Mouse (Mus musculus): ENCODE measurements around the gene Depdc1b. TPM values are rescaled to one million over a fixed set of nuclear protein-coding genes. Genes with fewer than 3 reads are reported as not detected.

Gene Depdc1b
- total RNA-seq (2021) = under 1 TPM; 0.22 to 0.46 TPM

DNA sequence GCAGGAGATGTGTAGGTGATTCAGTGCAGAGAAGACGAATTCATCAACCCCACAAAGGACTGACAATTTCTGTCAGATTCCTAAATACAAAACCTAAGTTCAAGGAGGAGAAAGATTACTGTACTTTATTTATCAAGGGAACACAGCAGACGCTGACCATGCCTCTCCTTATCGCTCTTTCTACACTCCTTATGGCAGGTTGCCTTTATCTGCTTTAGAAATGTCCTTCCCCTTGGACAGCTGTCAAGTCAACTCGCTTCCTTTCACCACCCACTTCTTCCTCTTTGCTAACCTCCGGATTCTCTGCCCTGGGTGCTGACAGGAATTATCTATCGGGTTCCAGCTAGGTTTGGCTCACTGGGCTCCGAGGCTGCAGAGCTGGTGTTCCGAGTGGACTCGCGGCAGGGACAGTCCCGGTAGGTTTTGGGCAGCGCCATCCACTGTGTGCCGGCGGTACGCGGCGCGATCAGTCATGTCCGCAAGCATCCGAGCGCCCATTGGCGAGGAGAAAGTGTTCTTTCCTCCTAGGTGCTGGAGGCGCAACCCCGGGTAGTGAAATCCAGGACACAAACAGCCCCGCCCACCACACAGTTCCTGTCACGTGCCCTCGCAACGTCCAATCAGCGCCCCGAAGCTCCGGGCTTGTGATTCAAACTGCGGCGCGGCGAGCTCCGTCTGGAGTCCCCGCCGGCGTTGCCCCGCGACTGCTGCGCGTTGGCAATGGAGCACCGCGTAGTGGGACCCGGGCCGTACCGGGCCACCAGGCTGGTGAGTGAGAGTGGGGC is at the start of gene Depdc1b:
TSS of gene Depdc1b (plus strand) at position 631 of the 785 bp plus-strand sequence.
- intact Hi-C loops (cut with DNase I) = loop anchor here (1.0 kb wide), 1 partner anchor 102 kb away; the partner anchor contains the start of gene Elovl7
- peak; percentile 93 to 94 for DNase-seq

DNA sequence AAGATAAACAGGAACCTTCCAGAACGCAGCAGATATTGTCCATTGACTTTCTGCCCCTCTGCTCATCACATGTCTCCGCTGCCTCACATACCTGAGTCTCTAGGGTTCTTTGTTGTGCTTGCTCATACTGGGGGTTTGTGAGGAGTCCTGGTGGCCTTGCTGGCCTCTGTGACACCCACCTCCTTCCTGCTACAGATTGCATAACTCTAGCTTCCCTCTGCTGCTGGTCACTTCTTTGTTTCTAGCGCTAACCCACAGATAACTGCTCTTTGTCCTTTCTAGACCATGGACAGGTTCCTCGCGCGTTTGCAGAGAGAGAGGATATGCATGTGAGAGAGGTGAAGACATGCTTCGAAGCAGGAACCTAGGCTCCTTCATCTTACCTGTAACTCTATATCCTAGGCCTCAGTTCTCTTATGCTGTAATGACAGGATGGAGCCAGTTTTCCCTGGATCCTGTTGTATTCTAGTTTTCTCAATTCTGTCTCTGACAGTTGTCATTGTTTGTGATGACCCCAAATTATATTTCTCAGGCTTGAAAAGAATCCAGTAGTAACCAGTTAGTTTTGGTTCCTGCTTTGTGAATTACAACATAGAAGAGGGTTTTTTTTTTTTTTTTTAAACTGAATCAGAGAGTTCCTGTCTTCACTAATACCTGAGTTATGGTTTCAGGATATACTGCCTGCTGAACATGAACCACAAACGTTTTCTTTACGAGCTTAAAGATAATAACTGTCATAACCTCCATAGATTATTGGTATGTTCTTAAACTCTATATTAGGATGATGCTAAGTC is 48.1 kb upstream of the Depdc1b start:
- no peak for DNase-seq
- intact Hi-C loops (cut with DNase I) = no loop called here

DNA sequence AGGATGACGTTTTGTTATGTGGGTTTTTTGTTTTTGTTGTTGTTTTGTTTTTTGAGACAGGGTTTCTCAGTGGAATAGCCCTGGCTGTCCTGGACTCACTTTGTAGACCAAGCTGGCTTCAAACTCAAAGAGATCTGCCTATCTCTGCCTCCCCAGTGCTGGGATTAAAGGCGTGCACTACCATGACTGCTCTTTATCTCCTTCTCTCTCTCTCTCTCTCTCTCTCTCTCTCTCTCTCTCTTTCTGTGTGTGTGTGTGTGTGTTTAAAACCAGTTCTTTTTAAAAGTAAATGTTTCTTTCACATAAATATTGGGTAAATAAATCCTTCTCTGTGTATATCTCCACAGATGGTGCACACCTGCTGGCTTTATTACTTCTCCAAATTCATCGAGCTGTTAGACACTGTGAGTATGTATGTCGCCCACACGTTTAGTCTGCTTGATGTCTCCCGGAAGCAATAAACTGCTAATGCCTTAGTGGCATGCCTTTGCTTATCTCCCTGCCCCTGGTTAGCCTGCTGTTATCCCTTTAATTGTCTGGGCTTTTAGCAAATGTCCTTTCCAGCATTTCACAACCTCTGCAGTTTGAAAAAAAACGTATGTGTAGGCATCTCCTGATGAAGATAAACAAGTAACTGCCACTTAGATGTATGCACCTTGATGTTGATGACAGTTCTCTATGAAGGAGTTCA is 44.5 kb upstream of the Depdc1b start:
- intact Hi-C loops (cut with DNase I) = loop anchor here (5.0 kb wide), 1 partner anchor 51 kb away; no protein-coding TSS in a partner anchor
- no peak for DNase-seq

DNA sequence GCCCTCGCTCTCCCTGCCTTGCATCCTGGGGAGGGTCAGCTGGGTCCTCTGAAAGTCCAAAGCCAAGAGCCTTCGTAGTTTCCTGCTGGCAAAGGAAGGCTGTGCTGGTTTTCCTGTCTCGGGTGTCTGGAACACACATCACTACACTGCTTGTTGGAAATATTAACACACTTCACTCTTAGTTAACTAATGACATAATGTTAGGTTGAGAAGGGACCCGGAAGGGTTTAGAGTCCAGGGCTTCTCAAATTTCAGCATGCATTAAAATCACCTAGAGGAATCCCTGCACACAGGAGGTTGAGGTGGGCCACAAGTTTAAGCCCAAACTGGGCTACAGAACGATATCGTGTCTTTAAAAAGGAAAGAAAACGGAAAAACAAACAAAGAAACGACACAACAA is 43.8 kb upstream of the Depdc1b start:
- intact Hi-C loops (cut with DNase I) = loop anchor here (5.0 kb wide), 1 partner anchor 50 kb away; no protein-coding TSS in a partner anchor

DNA sequence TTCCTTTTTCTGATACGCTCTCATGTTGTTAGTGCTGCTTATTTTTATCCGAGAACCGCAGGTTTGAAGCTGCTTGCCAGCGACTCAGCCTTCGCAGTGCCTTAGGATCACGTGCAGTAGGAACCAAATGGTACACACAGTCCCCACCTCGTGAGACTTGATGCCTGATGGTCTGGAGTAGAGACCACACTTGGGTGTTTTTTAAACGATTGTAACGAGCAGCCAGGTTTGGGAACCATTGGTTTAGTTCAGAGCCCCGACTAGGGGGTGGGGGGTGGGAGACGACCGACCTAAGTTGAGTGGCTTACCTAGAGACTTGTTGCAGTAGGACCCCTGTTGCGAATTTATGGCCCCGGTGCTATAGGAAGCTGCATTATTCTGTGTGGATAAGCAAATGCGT is 43.1 kb upstream of the Depdc1b start:
- intact Hi-C loops (cut with DNase I) = loop anchor here (5.0 kb wide), 1 partner anchor 49 kb away; no protein-coding TSS in a partner anchor
- no peak for DNase-seq

More for the DNA sequence above, 43.8 kb upstream of the Depdc1b start:
- DNase-seq = no peak

DNA sequence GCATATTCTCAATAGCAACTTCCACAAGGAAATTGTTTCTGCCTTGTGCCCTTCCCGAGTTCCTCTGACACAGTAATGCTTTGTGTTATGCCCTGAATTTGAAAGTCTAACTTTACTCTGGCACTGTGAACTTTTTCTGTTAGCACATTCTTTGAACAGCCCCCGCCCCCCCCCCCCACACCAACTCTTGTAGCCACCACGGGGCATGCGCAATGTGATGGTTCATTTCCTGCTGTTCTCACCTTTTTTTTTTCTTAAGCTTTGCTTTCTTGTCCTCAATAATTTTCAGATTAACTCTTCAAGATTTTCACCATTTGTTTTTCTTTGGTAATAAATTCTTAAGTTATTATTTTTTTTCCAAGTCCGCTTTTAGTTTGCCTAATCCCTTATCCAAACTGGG is 42.7 kb upstream of the Depdc1b start:
- no peak for DNase-seq
- intact Hi-C loops (cut with DNase I) = loop anchor here (5.0 kb wide), 1 partner anchor 49 kb away; no protein-coding TSS in a partner anchor

DNA sequence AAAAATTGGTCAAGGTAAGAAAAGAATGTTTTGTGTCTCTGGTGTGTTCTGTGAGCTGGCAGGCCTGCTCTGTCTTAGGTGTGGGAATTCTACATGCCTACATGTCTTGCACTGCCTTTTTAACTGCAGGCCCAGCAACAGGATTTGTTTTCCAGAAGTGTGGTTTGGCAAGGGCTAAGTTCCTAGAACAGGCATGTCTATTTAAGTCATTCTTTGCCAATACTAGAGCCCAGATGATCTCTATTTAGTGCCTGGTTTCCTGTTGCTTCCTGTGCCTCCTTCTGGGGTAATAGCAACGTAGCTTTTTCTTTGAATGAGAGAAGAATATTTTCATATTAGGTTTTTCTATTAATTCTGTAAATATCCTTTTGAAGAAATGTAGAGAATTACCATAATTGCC is 39.6 kb upstream of the Depdc1b start:
- DNase-seq = no peak
- intact Hi-C loops (cut with DNase I) = no loop called here

DNA sequence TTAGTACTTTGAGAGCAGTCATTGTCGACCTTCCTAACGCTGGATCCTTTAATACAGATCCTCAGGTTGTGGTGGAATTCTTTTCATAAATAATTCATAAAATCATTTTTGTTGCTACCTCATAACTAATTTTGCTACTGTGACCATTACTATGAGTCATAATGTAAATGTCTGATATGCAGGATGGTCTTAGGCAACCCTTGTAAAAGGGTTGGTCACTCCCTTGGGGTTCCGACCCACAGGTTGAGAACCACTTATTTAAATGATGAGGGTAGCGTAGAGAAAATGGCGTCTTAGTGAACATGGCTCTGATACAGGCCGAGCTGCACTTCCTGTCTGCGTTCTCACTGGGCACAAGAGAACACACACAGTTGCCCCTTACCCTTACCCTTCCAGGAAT is 38.8 kb upstream of the Depdc1b start:
- intact Hi-C loops (cut with DNase I) = no loop called here
- DNase-seq = no peak

DNA sequence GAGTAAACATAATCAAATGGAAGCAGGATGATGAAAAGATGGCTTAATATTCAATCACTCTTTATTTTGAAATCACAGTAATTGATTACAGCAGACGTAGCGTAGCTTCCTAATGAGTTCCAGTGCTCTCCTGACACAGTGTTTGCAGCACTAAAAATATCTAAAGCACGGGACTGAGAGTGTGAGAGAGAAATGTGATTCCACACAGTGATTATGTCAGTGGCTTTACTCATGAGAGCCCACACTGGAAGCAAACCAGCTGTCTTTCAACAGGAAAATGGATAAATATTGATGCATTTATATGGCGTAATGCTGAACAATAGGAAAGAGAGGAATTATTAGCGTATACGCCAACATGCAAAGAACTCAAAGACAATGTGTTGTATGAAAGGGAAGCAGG is 37.5 kb upstream of the Depdc1b start:
- no peak for DNase-seq
- intact Hi-C loops (cut with DNase I) = no loop called here

DNA sequence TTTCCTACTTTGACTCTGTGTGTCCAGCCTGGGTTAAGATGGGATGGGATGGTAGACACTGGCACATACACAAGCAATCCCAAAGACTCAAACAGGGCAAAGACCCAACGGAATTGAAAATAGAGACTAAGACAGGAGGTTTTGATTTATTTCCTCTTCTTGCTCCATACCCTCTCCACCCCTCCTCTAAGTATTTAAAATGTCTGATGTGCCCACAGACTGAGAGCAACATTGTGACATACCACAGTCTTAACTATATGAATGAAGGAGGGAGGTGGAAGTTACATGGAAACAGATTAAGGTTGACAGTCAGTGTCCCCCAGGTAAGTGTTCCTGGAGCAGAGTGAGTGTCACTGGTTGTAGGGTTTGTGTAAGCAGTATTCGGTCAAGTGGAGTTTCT is 31.8 kb upstream of the Depdc1b start:
- DNase-seq = no peak
- intact Hi-C loops (cut with DNase I) = no loop called here

DNA sequence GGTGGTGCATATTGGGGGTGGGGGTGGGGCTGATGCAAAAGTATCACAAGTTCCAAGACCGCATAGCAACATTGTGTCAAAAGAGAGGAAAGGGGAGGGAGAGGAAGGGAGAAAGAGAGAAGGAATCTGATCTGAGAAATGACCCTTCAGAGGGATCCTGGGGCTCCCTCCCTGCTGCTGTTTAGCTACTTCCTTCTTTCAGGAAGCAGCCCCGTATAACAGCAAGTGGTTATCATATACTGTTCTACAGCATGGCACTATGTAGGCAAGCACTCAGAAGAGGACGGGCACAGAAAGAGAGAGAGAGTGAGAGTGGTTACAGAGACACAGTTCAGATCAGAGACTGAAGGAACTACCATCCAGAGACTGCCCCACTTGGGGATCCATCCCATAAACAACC is 28.2 kb upstream of the Depdc1b start:
- intact Hi-C loops (cut with DNase I) = no loop called here
- no peak for DNase-seq

DNA sequence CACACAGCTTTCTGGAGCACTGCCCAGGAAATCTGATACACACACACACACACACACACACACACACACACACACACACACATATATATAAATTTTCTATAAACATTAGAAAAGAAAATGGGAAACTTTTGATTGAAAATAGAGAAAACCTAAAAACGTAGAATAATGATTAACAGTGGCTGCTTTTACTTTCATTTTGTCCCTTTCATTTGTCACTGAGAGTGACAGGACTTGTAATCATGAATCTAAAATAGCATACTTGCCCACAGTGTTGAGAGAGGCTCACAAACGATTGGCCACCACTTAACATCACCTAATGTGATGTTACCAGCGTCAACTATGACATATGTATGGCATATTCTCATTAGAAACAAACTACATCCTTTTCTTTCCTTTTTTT is 26.7 kb upstream of the Depdc1b start:
- DNase-seq = no peak
- intact Hi-C loops (cut with DNase I) = no loop called here

DNA sequence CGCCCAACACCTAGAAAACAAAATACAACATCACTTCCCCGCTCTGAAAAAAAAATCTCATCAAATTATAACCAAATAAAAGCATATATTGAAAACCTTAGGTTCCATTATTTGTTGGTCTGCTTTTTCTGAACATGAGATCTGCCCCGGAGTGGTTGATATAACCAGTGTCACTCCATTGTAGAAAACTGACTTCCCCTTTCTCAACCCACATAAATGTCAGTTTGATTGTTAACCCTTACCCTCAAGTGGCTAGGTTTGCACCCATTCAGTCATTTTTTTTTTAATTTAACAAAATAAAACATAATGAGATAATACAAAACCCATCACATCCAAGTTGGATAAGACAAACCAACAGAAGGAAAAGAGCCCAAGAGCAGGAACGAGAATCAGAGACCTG is 25.8 kb upstream of the Depdc1b start:
- DNase-seq = no peak
- intact Hi-C loops (cut with DNase I) = no loop called here

DNA sequence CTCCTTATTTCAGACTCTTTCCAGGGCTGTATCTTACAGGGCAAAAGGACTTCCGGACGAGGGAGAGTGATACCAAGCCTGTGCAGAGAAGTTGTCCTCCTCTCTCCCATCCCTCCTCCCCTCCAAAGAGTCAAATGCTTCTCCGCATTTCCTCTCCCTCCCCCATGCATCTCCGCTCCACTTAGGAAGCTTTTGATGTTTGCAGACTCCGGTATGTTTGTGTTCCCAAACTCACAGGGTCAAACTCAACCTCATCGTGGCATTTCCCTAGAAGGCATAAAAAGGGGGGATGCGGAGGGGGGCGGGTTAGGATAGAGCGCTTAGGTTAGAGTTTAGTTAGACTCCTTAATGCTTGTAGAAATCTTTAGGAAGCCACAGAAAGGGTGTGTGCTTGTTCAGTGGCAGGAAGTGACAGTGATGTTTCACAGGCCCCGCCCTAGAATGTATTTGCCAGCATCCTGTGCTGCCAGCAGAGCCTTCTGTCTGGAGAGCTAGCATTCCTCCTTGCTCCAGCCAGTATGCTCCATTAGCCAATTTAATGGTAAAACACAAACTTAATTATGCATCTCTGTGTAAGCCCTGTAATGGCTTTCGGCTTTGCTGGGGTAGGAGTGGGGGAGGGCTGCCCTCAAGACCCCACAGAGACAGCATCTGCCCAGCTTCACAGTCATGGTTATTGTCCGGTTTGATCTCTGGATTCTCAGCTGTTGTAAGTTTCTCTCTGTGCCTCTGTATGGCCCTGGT is 18.6 kb upstream of the Depdc1b start:
- DNase-seq = peak; percentile 46 to 48
- intact Hi-C loops (cut with DNase I) = no loop called here

DNA sequence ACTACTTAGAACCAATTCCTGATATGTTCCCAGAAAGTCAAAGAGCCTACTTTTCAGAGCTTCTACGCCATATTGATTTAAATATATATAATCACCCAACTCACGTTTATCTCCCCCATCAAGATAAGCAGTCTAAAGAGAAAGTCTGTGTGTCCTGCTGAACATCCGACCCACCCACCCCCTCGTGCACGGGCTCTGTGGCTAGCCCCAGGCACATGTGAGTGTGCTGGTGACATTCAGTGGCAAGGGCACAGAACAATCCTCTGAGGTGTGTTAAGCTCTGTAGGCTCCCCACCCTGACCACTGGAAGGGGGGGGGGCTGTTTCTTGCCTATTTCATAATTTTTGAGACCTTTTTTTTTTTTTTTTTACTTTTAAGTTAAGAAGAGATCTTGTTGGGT is 17.9 kb upstream of the Depdc1b start:
- intact Hi-C loops (cut with DNase I) = no loop called here
- DNase-seq = no peak

DNA sequence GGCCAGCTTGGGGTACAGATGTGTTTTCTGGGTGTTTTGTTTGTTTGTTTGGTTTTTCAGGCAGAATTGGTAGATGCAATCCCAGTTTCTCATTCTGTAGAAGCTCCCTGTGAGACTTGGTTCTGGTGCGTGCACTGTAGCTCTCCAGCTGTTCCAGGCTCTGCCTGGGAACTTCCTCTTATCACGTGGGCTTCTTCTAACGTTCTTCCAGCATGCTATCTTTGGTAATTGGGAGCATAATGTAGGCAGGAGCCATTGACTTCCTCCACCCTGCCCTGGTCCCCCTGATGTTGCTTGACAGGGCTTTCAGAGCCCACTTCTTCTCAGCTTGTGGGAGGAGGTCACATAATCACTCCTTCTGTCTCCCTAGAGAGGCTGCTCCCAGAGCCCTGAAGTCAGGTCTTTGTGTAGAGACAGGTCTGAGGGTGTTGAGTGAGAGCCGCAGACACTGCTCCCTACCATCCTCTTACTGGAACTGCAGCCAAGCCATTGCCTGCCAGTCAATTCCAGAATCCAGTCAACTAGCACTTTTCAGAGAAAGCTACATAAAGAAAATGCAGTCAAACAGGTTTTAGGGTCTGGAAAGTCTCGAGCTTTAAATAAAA is 15.7 kb upstream of the Depdc1b start:
- DNase-seq = no peak
- intact Hi-C loops (cut with DNase I) = no loop called here

DNA sequence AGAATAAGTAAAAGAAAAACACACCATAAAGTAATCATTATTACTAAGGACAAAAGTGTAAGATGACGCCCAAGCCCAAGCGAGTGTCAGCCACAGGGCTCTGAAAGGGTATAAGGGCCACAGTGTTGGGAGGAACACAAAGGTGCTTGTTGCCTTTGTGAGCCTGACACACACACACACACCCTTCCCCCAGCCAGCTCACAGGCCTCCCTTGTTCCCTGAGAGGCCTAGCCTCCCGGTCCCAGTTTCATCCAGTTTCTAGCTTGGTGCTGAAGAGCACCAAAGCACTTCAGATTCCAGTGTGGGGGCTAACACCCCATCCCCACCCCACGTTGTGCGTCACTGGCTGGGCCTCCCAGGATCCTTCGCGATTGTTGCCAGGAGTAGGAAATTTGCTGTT is 14.7 kb upstream of the Depdc1b start:
- no peak for DNase-seq
- intact Hi-C loops (cut with DNase I) = no loop called here

DNA sequence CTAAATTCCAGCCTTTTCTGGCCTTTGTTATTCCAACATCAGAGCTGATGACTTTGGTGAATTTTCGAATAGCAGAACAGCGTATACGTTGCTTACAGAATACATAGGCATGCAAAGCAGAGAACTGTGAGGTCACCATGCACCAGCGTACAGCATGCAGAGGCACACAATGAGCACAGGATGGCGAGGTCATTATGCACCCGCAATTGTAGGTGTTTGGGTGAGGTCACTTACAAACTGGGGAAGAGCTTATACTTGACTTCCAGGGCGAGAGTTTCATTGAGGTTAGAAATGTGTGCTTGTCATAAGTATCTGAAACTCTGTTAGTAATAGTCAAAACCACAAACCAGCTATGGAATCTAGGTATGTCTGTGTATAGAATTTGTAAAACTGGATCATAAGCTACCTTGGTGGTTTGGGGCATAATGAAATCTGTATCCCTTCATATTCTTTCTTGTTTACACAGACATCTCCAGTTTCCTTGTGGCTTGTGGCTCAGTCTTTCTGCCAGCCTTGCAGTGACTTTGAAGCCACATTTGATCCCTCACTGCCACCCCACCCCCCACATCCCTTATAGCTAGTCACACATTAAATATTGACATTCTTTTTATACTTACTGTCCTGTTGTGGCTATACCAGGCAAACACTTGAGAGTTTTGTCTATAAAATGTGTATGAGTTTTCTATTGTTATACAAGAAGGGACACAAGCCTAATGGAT is 13.0 kb upstream of the Depdc1b start:
- DNase-seq = no peak
- intact Hi-C loops (cut with DNase I) = no loop called here

DNA sequence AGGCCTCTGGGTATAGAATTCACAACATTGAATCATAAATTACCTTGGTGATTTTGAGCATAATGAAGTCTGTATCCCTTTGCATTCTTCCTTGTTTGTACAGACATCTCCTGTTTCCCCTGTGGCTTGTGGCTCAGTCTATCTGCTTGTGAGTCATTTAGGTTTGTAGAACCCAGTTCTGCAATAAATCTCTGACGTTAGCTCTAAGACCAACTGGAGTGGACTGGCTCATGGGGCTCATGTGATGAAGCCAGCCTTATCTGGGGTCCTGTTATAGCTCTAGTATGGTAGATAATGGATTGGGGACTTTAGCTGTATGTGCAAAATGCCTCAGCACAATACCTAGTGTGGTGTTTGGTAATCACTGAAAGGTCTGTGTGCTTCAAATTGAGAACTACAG is 12.3 kb upstream of the Depdc1b start:
- DNase-seq = no peak
- intact Hi-C loops (cut with DNase I) = no loop called here
